Mouse (Mus musculus) bone marrow, adult 2 months (tissue): ENCODE data around the gene Dpp7. TPM values are rescaled to one million over a fixed set of nuclear protein-coding genes. Genes with fewer than 3 reads are reported as not detected.
A peak's percentile ranks its signal among the peaks of the same experiment; 100 is the strongest.

Source experiments
- H3K27ac ChIP-seq: fragments of 200-500 bp; 2 replicates; pipeline ENCODE4 v1.5.1; 2012; ENCODE audit warnings: low read depth, mild to moderate bottlenecking, control low read depth, inconsistent platforms, low read length; ENCODE audit not compliant: control insufficient read depth, poor library complexity, insufficient read depth
- H3K4me1 ChIP-seq: fragments of 200-500 bp; 2 replicates; pipeline ENCODE4 v1.6.1; 2011; ENCODE audit warnings: low read length; ENCODE audit not compliant: control insufficient read depth, insufficient read depth
- H3K4me3 ChIP-seq: fragments of 200-500 bp; replicated peaks from 2 replicates; pipeline ENCODE3; 2011; ENCODE audit warnings: mild to moderate bottlenecking, low read depth, low read length, control low read depth; ENCODE audit not compliant: control insufficient read depth
- CTCF ChIP-seq: fragments of 200-500 bp; IDR thresholded peaks from 2 replicates; pipeline ENCODE4 v1.5.1; 2011; ENCODE audit warnings: low read length, control low read depth; ENCODE audit not compliant: control insufficient read depth, insufficient read depth
- POLR2A ChIP-seq: fragments of 200-500 bp; IDR thresholded peaks from 2 replicates; pipeline ENCODE4 v1.6.1; 2011; ENCODE audit warnings: low read depth, mild to moderate bottlenecking, control low read depth, low read length, borderline replicate concordance; ENCODE audit not compliant: control insufficient read depth
- WGBS: fragments of 180-500 bp; shearing (Covaris S2); methylation state at CpG from one replicate; pipeline ENCODE4 v1.1.7; 2018; 5-methylcytosine and 5-hydroxymethylcytosine counted together
- polyA plus RNA-seq: library from polyadenylated mRNA; stranded (reverse); fragments of >200 nt; gene quantifications from 2 replicates; pipeline ENCODE4 v1.2.4, GENCODE M21; 2011; ENCODE audit warnings: low replicate concordance; ENCODE audit not compliant: missing spikeins, insufficient read depth, insufficient read length

Gene Dpp7
- polyA plus RNA-seq, 1 experiment = 29.5 TPM

DNA sequence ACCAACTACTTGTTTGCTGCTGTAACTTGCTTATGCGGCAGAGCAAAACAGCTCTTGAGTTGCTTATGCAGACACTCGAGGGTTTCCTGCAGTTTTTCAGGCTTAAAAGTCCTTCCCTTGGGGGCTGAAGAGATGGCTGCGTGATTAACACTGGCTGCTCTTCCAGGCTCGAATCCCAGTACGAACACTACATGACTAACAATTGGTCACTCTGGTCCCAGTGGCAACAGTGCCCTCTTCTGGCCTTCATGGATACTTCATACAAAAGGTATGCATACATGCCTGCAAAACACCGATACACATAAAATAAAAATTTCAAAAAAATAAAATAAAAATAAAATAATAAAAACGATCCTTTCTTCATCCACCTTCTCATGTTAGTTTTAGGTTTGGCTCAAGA, 27.7 kb downstream of the Dpp7 start:
- TF ChIP-seq POLR2A = no peak
- peak; percentile 36 for TF ChIP-seq CTCF
- 49% methylated on average over 7 of the region's 7 CpGs for WGBS
- no peak overlapping the region for H3K27ac ChIP-seq
- no peak overlapping the region for H3K4me3 ChIP-seq
- H3K4me1 ChIP-seq = peaks cover 2% of the 10 kb centered on the region; the same call in 1 of the 2 replicates

DNA sequence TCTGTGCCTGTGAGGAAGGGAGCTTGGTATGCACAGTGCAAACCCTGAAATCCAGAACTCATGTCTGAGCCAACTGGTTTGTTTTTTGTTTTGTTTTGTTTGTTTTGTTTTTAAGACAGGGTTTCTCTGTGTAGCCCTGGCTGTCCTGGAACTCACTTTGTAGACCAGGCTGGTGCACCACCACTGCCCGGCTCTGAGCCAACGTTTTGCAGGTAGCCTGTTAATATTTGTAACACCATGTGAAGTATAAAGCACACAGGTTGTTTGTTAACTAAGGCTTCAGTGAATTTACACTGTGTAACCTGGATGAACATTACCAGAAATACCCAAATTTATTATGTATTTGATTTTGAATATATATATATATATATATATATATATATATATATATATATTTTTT, 30.1 kb downstream of the Dpp7 start:
- 61% methylated on average over 2 of the region's 2 CpGs for WGBS

DNA sequence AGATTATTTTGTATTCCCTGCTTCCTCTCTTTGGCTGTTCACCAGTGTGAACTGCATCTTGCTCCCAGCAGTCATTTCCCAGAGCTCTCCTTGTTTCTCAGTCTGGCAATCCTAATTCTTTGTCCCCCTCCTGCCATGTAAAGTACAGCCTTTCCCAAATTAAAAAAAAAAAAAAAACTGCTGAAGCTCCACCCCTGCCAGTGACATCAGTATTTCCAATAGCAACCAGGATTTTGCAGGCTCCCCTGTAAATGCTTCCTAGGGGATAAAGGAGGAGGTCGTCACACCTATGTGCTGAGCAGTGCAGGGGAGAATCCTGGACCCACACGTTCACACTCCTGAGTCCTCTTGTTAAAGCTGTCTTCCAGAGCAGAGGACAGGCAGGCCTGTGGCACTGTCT, 36.1 kb downstream of the Dpp7 start:
- H3K27ac ChIP-seq = no peak overlapping the region
- no peak for TF ChIP-seq CTCF
- no peak for TF ChIP-seq POLR2A
- H3K4me3 ChIP-seq = no peak overlapping the region
- H3K4me1 ChIP-seq = no peaks in the 10 kb centered on the region; the same call in 1 of the 2 replicates
- WGBS = 32% methylated on average over 2 of the region's 2 CpGs

More for the DNA sequence above, 30.1 kb downstream of the Dpp7 start:
- Histone ChIP-seq H3K27ac (no peak overlapping the region), H3K4me3 (no peak overlapping the region), H3K4me1 (no peaks in the 10 kb centered on the region)
- TF ChIP-seq POLR2A (no peak), CTCF (no peak)

DNA sequence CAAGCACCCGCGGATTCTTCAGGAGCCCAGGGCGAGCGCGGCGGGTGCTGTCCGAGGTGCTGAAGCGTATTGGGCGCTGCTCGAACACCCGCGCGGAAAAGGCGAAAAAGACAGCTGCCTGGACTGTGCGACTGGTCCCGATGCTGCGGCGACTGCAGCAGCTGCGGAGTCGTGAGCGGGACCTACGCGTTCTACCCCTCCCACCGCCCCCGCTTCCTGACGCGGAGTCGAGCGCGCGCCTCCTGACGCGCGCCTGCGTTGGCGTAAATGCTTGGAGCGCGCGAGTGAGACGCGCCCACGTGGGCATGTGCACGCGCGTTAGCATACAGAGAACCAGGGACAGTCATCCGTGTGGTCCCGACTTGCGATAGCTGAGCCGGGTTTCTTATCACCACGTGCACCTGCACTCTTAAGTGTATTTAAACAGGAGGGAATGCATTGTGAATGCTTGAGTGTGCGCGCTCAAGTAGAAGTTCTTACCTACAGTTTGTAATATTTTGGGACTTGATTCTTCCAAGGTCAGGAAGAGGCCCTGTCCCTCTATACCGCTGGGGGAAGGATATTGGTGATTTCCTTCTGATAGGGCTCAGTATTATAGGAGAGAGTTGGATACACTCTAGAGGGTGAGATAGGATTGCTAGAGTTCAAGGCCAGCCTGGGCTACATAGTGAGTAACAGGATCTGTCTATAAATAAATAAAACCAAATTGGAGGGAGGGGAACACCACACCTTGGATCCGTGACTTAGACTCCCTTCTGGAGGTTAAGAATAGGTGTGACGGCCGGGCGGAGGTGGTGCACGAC, 37.0 kb downstream of the Dpp7 start, which contains the start of gene Grin1:
Gene Grin1, minus strand, starts transcription at position 217 of the 803 bp plus-strand sequence.
- H3K27ac ChIP-seq = no peak within 1 kb of the TSS
- no peak within 1 kb of the TSS for H3K4me3 ChIP-seq
- WGBS = 12% methylated on average over 56 of the region's 58 CpGs
- no peak for TF ChIP-seq POLR2A
- TF ChIP-seq CTCF = no peak
- H3K4me1 ChIP-seq = no peaks in the 10 kb centered on the region; the same call in 1 of the 2 replicates

DNA sequence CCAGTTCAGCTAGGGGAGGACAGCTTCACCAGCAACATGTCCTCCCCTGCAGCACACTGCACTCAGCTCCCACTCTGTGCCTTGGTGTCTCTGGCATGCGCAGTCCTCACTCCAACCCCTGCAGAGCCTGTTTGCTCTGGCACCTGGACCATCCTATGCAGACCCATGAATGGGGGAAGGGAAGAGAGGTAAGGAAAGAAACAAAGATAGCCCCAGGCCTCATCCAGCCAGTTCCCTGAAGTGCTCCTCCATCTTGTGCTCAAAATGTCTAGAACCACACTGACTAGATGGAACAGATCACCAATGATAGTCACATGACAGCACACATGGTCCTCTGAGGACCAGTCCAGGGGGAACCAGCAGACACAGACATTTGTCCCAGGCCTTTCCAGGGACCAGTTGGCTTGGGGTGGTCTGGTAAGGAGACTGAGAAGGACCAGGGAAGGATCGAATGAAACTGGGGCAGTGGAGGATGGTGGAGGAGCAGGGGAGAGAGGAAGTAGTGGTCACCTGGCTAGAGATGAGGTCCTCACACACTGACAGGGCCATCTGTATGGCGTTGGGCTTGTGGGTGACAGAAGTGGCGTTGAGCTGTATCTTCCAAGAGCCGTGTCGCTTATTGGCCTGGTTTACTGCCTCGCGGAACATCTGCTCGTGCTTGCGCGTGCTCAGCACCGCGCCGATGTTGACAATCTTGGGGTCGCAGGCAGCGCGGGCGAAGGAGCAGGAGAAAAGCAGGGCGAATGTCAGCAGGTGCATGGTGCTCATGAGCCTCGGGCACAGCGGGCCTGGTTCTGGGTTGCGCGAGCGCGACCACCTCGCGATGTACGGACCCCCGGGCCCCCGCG, 37.8 kb downstream of the Dpp7 start:
- 8% methylated on average over 31 of the region's 31 CpGs for WGBS
- TF ChIP-seq POLR2A (no peak), CTCF (no peak)
- H3K4me1 ChIP-seq = no peaks in the 10 kb centered on the region; the same call in none of the 2 replicates
- H3K4me3 ChIP-seq = no peak overlapping the region
- no peak overlapping the region for H3K27ac ChIP-seq

DNA sequence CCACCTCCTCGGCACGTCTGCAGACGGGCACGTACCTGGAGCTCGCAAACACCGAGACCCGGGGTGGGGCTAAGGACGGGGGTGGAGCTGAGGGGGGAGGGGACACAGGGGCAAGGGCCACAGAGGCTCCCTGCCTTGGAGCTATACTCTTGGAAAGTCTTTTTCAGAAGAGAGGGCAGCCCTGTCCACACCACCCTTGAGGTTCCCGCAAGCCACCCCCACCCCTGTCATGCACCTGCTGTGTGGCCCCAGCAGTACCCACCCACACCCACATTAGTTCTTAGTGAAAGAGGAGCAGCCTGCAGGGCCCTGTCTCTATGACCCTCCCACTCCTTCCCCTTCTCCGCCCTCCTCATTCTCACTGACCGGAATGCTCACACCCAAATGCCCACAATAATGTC, 44.7 kb downstream of the Dpp7 start:
- TF ChIP-seq CTCF (no peak), POLR2A (no peak)
- no peak overlapping the region for H3K27ac ChIP-seq
- H3K4me1 ChIP-seq = no peaks in the 10 kb centered on the region; the same call in 1 of the 2 replicates
- WGBS = 5% methylated on average over 11 of the region's 11 CpGs
- H3K4me3 ChIP-seq = no peak overlapping the region

DNA sequence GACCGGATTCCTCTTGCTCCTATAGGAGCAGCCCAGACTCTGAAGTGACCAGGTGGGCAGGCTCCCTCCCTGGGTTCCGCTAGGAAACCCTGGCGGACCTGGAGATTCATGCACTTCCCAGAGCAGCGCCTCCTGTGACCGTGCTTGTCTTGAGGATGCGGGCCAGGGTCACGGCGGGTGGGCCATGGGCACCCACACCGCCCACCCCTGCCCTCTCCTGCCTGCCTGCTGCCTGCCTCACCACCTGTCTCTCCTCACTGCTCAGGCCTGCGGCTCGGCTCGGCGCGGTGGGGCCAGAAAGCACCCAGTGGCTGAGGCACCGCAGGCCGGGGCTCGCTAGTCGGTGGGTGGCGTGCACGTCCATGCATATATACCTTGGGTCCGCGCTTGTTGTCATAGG, 45.2 kb downstream of the Dpp7 start:
- Histone ChIP-seq H3K4me3 (no peak overlapping the region), H3K27ac (no peak overlapping the region), H3K4me1 (no peaks in the 10 kb centered on the region; the same call in 1 of the 2 replicates)
- no peak for TF ChIP-seq POLR2A
- no peak for TF ChIP-seq CTCF
- 5% methylated on average over 22 of the region's 22 CpGs for WGBS

DNA sequence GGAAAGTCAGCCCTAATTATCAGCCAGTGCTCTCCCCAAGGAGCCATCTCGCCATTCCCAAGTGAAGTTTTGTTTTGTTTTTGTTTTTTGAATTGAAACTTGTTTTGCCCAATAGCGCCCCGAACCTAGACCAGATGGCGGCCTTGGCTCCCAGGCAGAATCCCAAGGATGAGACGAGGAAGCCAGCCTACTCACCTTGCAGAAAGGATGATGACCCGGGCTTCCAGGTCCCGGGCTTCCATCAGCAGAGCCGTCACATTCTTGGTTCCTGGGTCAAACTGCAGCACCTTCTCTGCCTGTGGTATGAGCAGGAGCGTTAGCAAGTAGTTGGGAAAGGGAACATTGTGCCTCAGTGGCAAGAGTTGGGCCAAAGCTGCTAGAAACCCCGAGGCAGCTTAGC, 46.0 kb downstream of the Dpp7 start:
- TF ChIP-seq CTCF (no peak), POLR2A (no peak)
- Histone ChIP-seq H3K4me3 (no peak overlapping the region), H3K27ac (no peak overlapping the region), H3K4me1 (no peaks in the 10 kb centered on the region; the same call in 1 of the 2 replicates)
- 49% methylated on average over 10 of the region's 10 CpGs for WGBS
